Mouse (Mus musculus) kidney, adult 2 months (tissue): ENCODE data around the gene Pou4f1.

Experiments used
- CTCF ChIP-seq: fragments of 200-500 bp; conservative IDR thresholded peaks from 2 replicates; pipeline ENCODE4 v1.5.1; 2011; ENCODE audit warnings: low read depth, mild to moderate bottlenecking, control low read depth, low read length, moderate library complexity, mixed read lengths; ENCODE audit not compliant: insufficient read depth, insufficient read length
- POLR2A ChIP-seq: fragments of 200-500 bp; IDR thresholded peaks from one replicate; pipeline ENCODE4 v1.6.1; 2011; ENCODE audit warnings: low read depth, low read length, control low read depth

GRCm38 (mm10) chr14:104475438-104475837, 7.6 kb upstream of the Pou4f1 start:
- TF ChIP-seq POLR2A (no peak), CTCF (no peak)
